ENCODE assay signal across 13 mouse cellular contexts in the genomic region with DNA sequence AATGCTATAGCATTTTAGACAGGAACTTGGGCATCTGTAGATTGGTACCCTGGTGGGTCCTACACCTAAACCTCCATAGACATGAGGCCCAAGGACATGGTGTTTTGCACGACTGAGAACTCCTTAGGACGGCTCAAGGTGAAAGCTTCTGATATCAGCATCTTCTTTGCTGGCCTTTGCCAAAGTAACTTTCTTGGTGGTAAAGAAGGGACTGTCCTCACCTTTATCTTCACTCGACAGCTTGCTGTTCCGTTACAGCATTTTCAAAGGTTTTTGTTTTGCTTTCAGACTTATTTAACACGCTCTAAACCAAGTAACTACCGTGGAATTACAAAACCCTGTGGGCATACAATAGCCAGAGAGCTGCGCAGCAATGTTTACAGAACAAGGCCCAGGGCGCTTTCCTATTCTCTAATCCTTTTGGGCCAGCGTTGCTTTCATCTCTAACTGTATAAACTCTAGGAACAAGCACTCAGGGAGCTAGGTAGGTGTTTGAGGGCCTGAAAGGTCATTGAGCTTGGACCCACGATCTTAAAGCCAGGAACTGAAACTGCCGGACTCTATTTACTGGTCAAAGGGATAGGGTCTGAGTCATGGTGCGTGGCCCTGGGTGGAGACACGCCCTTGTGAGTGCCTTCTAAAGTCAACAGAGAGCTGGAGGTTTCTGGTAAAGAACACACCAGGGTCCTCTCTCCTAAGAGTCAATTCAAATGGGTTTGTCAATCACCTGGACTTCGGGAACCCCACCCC. TPM values are rescaled to one million over a fixed set of nuclear protein-coding genes. Genes with fewer than 3 reads are reported as not detected.
DNase-seq lines count a peak whose midpoint lies in the region; ATAC-seq and TF ChIP-seq lines count a peak whose summit lies in the region.
"Had no signal": no experiment of that assay in that cellular context is flagged by ENCODE, and none has a peak within 500 bp of the region (broad histone marks: within the 10 kb centered on the region; RNA-seq: fewer than 3 reads in every experiment).

No protein-coding gene starts in this region.

- no peak for TF ChIP-seq CTCF in MEL (IDR thresholded peaks at IDR 0.05 in 2 of 3, conservative IDR thresholded peaks at IDR 0.05 in 1 of 3; ENCODE audit: control insufficient read depth in 1 of 3, insufficient read depth in 1 of 3, low read depth in 2 of 3, low read length in 3 of 3, poor library complexity in 1 of 3, severe bottlenecking in 1 of 3)
- no peak for TF ChIP-seq CTCF in small intestine, adult 2 months (IDR thresholded peaks at IDR 0.05; ENCODE audit: extremely low read depth, insufficient read length, insufficient replicate concordance, low read depth, low read length)
- no peak for TF ChIP-seq CTCF in gastrocnemius, adult 2 months (IDR thresholded peaks at IDR 0.05)

- H3K9ac ChIP-seq in MEL (ENCODE audit: control insufficient read depth, low read depth, low read length, poor library complexity, severe bottlenecking) = peak overlapping the region; percentile 69
- 0 out of 2 replicates have a peak overlapping the region, but pooled peaks have one; percentile 6 for H3K9ac ChIP-seq in liver, embryonic 12.5 days
- H3K9ac ChIP-seq: limb, embryonic 13.5 days had no signal

- no peaks in the 10 kb centered on the region for H3K27me3 ChIP-seq in MEL (ENCODE audit: control insufficient read depth in 1 of 2, insufficient read depth in 2 of 2, low read length in 2 of 2)
- no peaks in the 10 kb centered on the region for H3K27me3 ChIP-seq in liver, embryonic 12.5 days (replicated peaks)
- H3K27me3 ChIP-seq in small intestine, adult 2 months (ENCODE audit: control insufficient read depth, insufficient read depth, low read length) = no peaks in the 10 kb centered on the region
- H3K27me3 ChIP-seq: limb, embryonic 13.5 days had no signal

- peak overlapping the region; percentile 47 for H3K4me2 ChIP-seq in liver, embryonic 12.5 days
- H3K4me2 ChIP-seq: limb, embryonic 13.5 days had no signal

- peaks cover 26 to 37% of the 10 kb centered on the region in 2 experiments for H3K4me1 ChIP-seq in MEL (ENCODE audit: control insufficient read depth in 1 of 2, insufficient read depth in 2 of 2, low read length in 2 of 2)
- peaks cover 35% of the 10 kb centered on the region for H3K4me1 ChIP-seq in liver, embryonic 12.5 days
- H3K4me1 ChIP-seq in small intestine, adult 2 months (ENCODE audit: control insufficient read depth, insufficient read depth, insufficient read length, low read length) = peaks cover 15% of the 10 kb centered on the region; the same call in 1 of the 2 replicates
- H3K4me1 ChIP-seq: limb, embryonic 13.5 days had no signal

- peak overlapping the region; percentile 99 for H3K27ac ChIP-seq in MEL (ENCODE audit: control insufficient read depth, low read depth, low read length)
- H3K27ac ChIP-seq in liver, embryonic 12.5 days = peak overlapping the region; percentile 82
- H3K27ac ChIP-seq in small intestine, adult 2 months (ENCODE audit: insufficient read depth, low read depth, low read length) = peak overlapping the region; percentile 40; the same call in 1 of the 2 replicates
- no peak overlapping the region for H3K27ac ChIP-seq in gastrocnemius, adult 2 months
- H3K27ac ChIP-seq: hindbrain, embryonic 10.5 days; limb, embryonic 13.5 days had no signal

- TF ChIP-seq EP300 in MEL (IDR thresholded peaks at IDR 0.05; ENCODE audit: low read depth in 1 of 2, low read length in 2 of 2) = peak; percentile 97 to 98

- DNase-seq in MEL (ENCODE audit: low read depth, low spot score) = peak; percentile 88
- peak; percentile 53 for DNase-seq in c-Kit-positive CD71-positive TER-119-negative erythroid progenitor cells, embryonic 14.5 days (ENCODE audit: low read depth)
- no peak for DNase-seq in thymus, postnatal 4 days
- DNase-seq in gastrocnemius, adult 2 months = no peak
- no peak for DNase-seq in frontal cortex, postnatal 25 days (ENCODE audit: low spot score in 2 of 2)
- DNase-seq: cerebellum, adult 11-12 months; gastrocnemius, postnatal 10 days; kidney, postnatal 36 days; right cerebral cortex, postnatal 4 days had no signal

- no peak for TF ChIP-seq RAD21 in MEL (IDR thresholded peaks at IDR 0.05; ENCODE audit: low read depth, low read length)

- ATAC-seq in liver, embryonic 12.5 days = peak; percentile 87

- no peak for TF ChIP-seq POLR2A in MEL (IDR thresholded peaks at IDR 0.05; ENCODE audit: control insufficient read depth in 1 of 2, insufficient read depth in 1 of 2, low read depth in 1 of 2, low read length in 2 of 2, poor library complexity in 1 of 2)
- TF ChIP-seq POLR2A in small intestine, adult 2 months (IDR thresholded peaks at IDR 0.05; ENCODE audit: low read depth, low read length) = no peak

- peak overlapping the region; percentile 46 to 52 for H3K4me3 ChIP-seq in MEL (ENCODE audit: control insufficient read depth in 1 of 2, insufficient read depth in 1 of 2, low read depth in 2 of 2, low read length in 2 of 2)
- H3K4me3 ChIP-seq in liver, embryonic 12.5 days = no peak overlapping the region
- H3K4me3 ChIP-seq in small intestine, adult 2 months (ENCODE audit: low read depth, low read length) = no peak overlapping the region
- H3K4me3 ChIP-seq in gastrocnemius, adult 2 months = no peak overlapping the region
- H3K4me3 ChIP-seq: hindbrain, embryonic 10.5 days; limb, embryonic 13.5 days had no signal

- peaks cover 0 to 37% of the 10 kb centered on the region in 2 experiments; a peak in 2 of 4 replicates for H3K36me3 ChIP-seq in MEL (ENCODE audit: control insufficient read depth in 1 of 2, insufficient read depth in 2 of 2, low read length in 2 of 2)
- H3K36me3 ChIP-seq in liver, embryonic 12.5 days = no peaks in the 10 kb centered on the region
- H3K36me3 ChIP-seq in small intestine, adult 2 months (ENCODE audit: control insufficient read depth, insufficient read depth, low read length) = no peaks in the 10 kb centered on the region

- WGBS in liver, embryonic 12.5 days (ENCODE audit: insufficient replicate concordance) = 46% methylated on average over 14 of the region's 14 CpGs
- WGBS in small intestine, adult 2 months = 61% methylated on average over 14 of the region's 14 CpGs

- H3K9me3 ChIP-seq in MEL (replicated peaks; ENCODE audit: insufficient read depth, low read length) = no peaks in the 10 kb centered on the region
- no peaks in the 10 kb centered on the region for H3K9me3 ChIP-seq in liver, embryonic 12.5 days (replicated peaks)
- H3K9me3 ChIP-seq: hindbrain, embryonic 10.5 days; limb, embryonic 13.5 days had no signal

- intact Hi-C loops in gastrocnemius, adult 2 months (cut with DNase I) = no loop called here

- H3K79me2 ChIP-seq in MEL (ENCODE audit: control insufficient read depth, insufficient read depth, low read length, poor library complexity) = no peaks in the 10 kb centered on the region

TF ChIP-seq in MEL, 35 proteins besides CTCF, POLR2A, EP300 and RAD21:
- TF ChIP-seq CHD1 (IDR thresholded peaks at IDR 0.05; ENCODE audit: low read depth, low read length) (no peak), TCF12 (IDR thresholded peaks at IDR 0.05; ENCODE audit: low read depth, low read length) (peak; percentile 96), SIN3A (IDR thresholded peaks at IDR 0.05; ENCODE audit: low read length) (peak; percentile 79), E2F4 (IDR thresholded peaks at IDR 0.05; ENCODE audit: borderline replicate concordance, low read depth, low read length) (no peak), ETS1 (IDR thresholded peaks at IDR 0.05; ENCODE audit: low read depth, low read length) (peak; percentile 89), ZKSCAN1 (IDR thresholded peaks at IDR 0.05; ENCODE audit: low read depth, low read length) (no peak), POLR2AphosphoS2 (IDR thresholded peaks at IDR 0.05; ENCODE audit: low read length) (no peak), HCFC1 (IDR thresholded peaks at IDR 0.05; ENCODE audit: low read depth, low read length) (peak; percentile 41; the same call in 1 of the 2 replicates), JUND (IDR thresholded peaks at IDR 0.05; ENCODE audit: low read depth, low read length) (no peak; the same call in 1 of the 2 replicates), GATA1 (IDR thresholded peaks at IDR 0.05; ENCODE audit: low read depth, low read length) (peak; percentile 94), TBP (IDR thresholded peaks at IDR 0.05; ENCODE audit: low read depth, low read length) (0 out of 2 replicates have a peak, but pooled peaks have one; percentile 39), MYB (IDR thresholded peaks at IDR 0.05; ENCODE audit: low read depth, low read length) (peak; percentile 89), MYC (IDR thresholded peaks at IDR 0.05; ENCODE audit: low read depth, low read length) (peak; percentile 48; the same call in 1 of the 2 replicates), MXI1 (IDR thresholded peaks at IDR 0.05; ENCODE audit: low read depth, low read length) (peak; percentile 25; the same call in 1 of the 2 replicates), TAL1 (IDR thresholded peaks at IDR 0.05; ENCODE audit: low read length) (peak; percentile 98), KAT2A (conservative IDR thresholded peaks at IDR 0.05; ENCODE audit: low read depth, low read length) (no peak), MAFK (IDR thresholded peaks at IDR 0.05; ENCODE audit: borderline replicate concordance, low read depth, low read length) (no peak), GABPA (IDR thresholded peaks at IDR 0.05; ENCODE audit: low read depth, low read length) (no peak), RCOR1 (IDR thresholded peaks at IDR 0.05; ENCODE audit: low read depth, low read length) (peak; percentile 40; the same call in 1 of the 2 replicates), UBTF (IDR thresholded peaks at IDR 0.05; ENCODE audit: borderline replicate concordance, insufficient read depth, low read depth, low read length) (no peak)

RNA-seq across cellular contexts. Expression of a gene that starts 21.5 kb away (rescaled TPM):
- not detected in 2 replicates for total RNA-seq in MEL (2012; rRNA removed)
- polyA plus RNA-seq in MEL (2012; ENCODE audit: insufficient read depth in 1 of 2, insufficient read length in 2 of 2, low read depth in 1 of 2, low replicate concordance in 2 of 2, missing spikeins in 1 of 2) = not detected
- polyA plus RNA-seq in liver, embryonic 12.5 days (2016; fragmentation: Nextera tagmentation; extraction: Ambion mirVana) = not detected in 2 replicates
- not detected in 2 replicates for polyA plus RNA-seq in small intestine, adult 2 months (2012; rRNA removed)
- not detected for total RNA-seq in gastrocnemius, adult 2 months (2021)

RNA-seq across cellular contexts. Expression of a gene that starts 50.1 kb away (rescaled TPM):
- 56.7 and 60.2 TPM in 2 replicates for total RNA-seq in MEL (2012; rRNA removed)
- polyA plus RNA-seq in MEL (2012; ENCODE audit: insufficient read depth in 1 of 2, insufficient read length in 2 of 2, low read depth in 1 of 2, low replicate concordance in 2 of 2, missing spikeins in 1 of 2) = 100 to 1,000 TPM in 1 of 2 experiments, 10 to 100 TPM in 1; 85.3 to 507 TPM
- polyA plus RNA-seq in liver, embryonic 12.5 days (2016; fragmentation: Nextera tagmentation; extraction: Ambion mirVana) = 106 and 107 TPM in 2 replicates
- 76.0 and 96.0 TPM in 2 replicates for polyA plus RNA-seq in small intestine, adult 2 months (2012; rRNA removed)
- total RNA-seq in gastrocnemius, adult 2 months (2021) = 100 to 1,000 TPM; 131 to 146 TPM

Comparison
In these comparisons a context has a peak if more than half of its experiments do, and no peak if none do; other contexts are left out.
1. DNase-seq: peak in MEL (single experiment) and c-Kit-positive CD71-positive TER-119-negative erythroid progenitor cells, embryonic 14.5 days (single experiment); none in thymus, postnatal 4 days (single experiment), gastrocnemius, adult 2 months (single experiment) and frontal cortex, postnatal 25 days (0 of 2).
2. H3K4me3 ChIP-seq: peak in MEL (2 of 2); none in liver, embryonic 12.5 days (single experiment), small intestine, adult 2 months (single experiment) and gastrocnemius, adult 2 months (single experiment).